Mouse (Mus musculus) limb, embryonic 12.5 days (tissue): ENCODE measurements around the gene Gid4. TPM values are rescaled to one million over a fixed set of nuclear protein-coding genes. Genes with fewer than 3 reads are reported as not detected.

Experiments used
- ATAC-seq: fragments of 200-750 bp; cut with Nextera tagmentation; 2 replicates; pipeline ENCODE4 v1.8.0; 2017; ENCODE audit warnings: low read depth, moderate TSS enrichment; ENCODE audit not compliant: insufficient number of reproducible peaks, insufficient read depth, low FRiP score, low TSS enrichment
- H3K27ac ChIP-seq: fragments of 300-500 bp; sonication (generic); 2 replicates; pipeline ENCODE4 v1.5.1; 2016; ENCODE audit warnings: mild to moderate bottlenecking, moderate library complexity
- H3K27me3 ChIP-seq: fragments of 300-500 bp; sonication (generic); 2 replicates; pipeline ENCODE4 v1.6.1; 2016; ENCODE audit warnings: mild to moderate bottlenecking, moderate library complexity
- H3K36me3 ChIP-seq: fragments of 300-500 bp; sonication (generic); 2 replicates; pipeline ENCODE4 v1.6.1; 2016; ENCODE audit warnings: mild to moderate bottlenecking, moderate library complexity
- H3K4me1 ChIP-seq: fragments of 300-500 bp; sonication (generic); replicated peaks from 2 replicates; pipeline ENCODE4 v1.6.1; 2016
- H3K4me2 ChIP-seq: fragments of 300-500 bp; sonication (generic); 2 replicates; pipeline ENCODE4 v1.6.1; 2016; ENCODE audit warnings: mild to moderate bottlenecking, moderate library complexity
- H3K4me3 ChIP-seq: fragments of 300-500 bp; sonication (generic); replicated peaks from 2 replicates; pipeline ENCODE4 v1.5.1; 2016; ENCODE audit warnings: mild to moderate bottlenecking
- H3K9ac ChIP-seq: fragments of 300-500 bp; sonication (generic); replicated peaks from 2 replicates; pipeline ENCODE4 v1.6.1; 2016; ENCODE audit warnings: mild to moderate bottlenecking, moderate library complexity
- H3K9me3 ChIP-seq: fragments of 300-500 bp; sonication (generic); 2 replicates; pipeline ENCODE4 v1.6.1; 2016; ENCODE audit warnings: mild to moderate bottlenecking, moderate library complexity
- WGBS: fragments of 180-500 bp; shearing (Covaris S2); methylation state at CpG from one replicate; pipeline ENCODE4 v1.1.7; 2016; 5-methylcytosine and 5-hydroxymethylcytosine counted together
- polyA plus RNA-seq: library from polyadenylated mRNA; unstranded; fragments of >200 nt; fragmentation: Nextera tagmentation; extraction: Ambion mirVana; gene quantifications from 2 replicates; pipeline ENCODE4 v1.2.1, GENCODE M21; 2016

Gid4 gene
- 28.0 and 29.3 TPM in 2 replicates for polyA plus RNA-seq

DNA sequence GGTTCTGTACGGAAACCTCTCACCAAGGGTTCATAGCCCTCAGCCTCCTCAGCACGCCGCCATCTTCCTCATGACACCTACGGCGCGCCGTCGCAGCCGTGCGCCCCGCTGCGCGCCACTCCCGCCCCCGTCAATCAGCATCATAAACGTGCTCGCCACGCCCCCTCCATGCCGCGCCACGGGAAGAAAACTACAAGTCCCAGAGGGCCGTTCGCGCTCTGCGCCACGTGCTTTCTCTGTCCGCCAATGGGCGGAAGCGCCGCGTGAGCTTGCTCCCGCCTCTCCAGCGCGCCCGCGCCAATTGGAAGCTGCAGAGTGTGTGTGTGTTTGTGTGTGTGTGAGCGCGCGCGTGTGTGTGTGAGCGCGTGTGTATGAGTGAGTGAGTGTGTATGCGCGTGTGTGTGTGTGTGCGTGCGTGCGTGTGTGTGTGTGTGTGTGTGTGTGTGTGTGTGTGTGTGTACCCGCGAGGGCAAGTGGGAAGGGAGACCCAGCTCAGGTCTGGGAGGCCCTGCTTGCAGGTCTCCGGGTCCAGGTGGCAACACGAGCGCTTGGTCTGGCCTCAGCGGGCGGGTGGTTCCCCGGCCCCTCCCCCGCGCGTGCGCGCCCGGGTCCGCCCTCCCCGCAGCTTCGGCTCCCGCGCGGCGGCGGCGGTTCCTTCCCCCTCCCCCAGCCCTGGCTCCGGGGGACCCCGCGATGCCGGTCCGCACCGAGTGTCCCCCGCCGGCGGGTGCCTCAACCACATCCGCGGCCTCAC lies at the start of gene Gid4:
Gene Gid4 (plus strand): TSS at position 183 of the 754 bp plus-strand sequence.
- Histone ChIP-seq H3K4me2 (peak within 1 kb of the TSS; percentile 67), H3K4me3 (peak within 1 kb of the TSS; percentile 91), H3K9ac (peak within 1 kb of the TSS; percentile 90), H3K27ac (peak within 1 kb of the TSS; percentile 93), H3K9me3 (no peaks in the 10 kb centered on the region), H3K4me1 (peaks cover 36% of the 10 kb centered on the region), H3K36me3 (no peaks in the 10 kb centered on the region), H3K27me3 (no peaks in the 10 kb centered on the region)
- WGBS, result under 1% methylated on average over 56 of the region's 81 CpGs
- ATAC-seq, result peak; percentile 96

DNA sequence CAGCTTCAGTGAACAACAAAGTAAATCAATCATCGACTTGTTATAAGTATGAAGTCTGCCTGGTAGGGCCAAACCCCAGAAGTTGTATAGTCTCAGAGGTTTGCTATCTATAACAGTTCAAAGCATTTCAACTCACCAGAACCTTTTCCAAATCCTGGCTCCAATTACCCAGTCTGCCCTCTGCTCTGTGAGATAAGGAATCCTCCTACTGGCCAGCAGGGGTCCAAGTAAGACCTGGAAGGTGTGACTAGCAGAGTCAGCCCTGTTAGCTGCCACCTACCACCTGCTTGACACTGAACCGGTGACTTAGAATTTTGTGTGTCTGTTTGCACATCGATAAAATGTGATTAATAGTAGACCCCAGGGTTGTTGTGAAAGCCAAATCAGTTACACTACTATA lies 49.7 kb upstream of the Gid4 start:
- 66% methylated on average over 3 of the region's 3 CpGs for WGBS
- 0 out of 2 replicates have a peak overlapping the region, but pooled peaks have one; percentile 89 for H3K27ac ChIP-seq
- ATAC-seq, result no peak
- H3K4me2 ChIP-seq, result no peak overlapping the region
- no peaks in the 10 kb centered on the region for H3K36me3 ChIP-seq
- peaks cover 23% of the 10 kb centered on the region for H3K4me1 ChIP-seq
- H3K9me3 ChIP-seq, result no peaks in the 10 kb centered on the region
- no peaks in the 10 kb centered on the region for H3K27me3 ChIP-seq
- H3K4me3 ChIP-seq, result no peak overlapping the region
- no peak overlapping the region for H3K9ac ChIP-seq

DNA sequence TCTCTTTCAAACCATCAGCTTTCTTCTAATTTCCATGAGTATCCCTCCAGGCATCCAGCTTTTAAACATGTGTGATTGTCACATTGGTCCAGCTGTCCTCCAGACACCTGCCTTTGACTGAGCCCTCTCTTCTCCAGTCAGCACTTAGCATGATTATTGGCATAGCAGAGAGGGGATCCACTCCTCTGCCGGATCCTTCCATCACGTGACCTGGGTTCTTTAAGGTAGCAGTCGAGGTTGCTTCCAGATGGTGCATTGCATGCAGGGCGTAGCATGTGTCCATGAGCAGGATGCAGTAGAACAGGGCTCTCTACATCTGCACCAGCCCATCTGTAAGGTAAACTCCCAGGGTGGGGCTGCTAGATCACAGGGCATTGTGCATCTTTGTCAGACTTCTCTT lies 48.0 kb upstream of the Gid4 start:
- ATAC-seq, result no peak
- 69% methylated on average over 4 of the region's 4 CpGs for WGBS

DNA sequence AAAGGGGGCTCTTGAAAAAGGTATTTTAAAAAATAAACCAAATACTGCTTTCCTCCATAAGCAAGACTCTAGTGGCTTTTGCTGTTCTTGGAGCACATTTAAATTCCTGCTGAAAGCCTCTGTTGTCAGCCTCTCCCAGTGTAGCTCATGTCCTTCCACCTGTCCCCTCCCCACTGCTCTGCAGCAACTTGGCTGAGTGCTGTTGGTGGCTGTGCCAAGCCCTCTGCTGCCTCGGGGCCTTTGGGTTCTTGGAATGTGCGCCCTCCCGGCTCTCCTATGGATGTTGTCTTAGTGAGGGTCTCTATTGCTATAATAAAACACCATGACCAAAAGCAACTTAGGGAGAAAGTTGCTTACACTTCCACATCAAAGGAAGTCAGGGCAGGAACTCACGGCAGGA lies 47.5 kb upstream of the Gid4 start:
- H3K27me3 ChIP-seq, result no peaks in the 10 kb centered on the region
- no peak overlapping the region for H3K4me2 ChIP-seq
- H3K9ac ChIP-seq, result no peak overlapping the region
- H3K4me3 ChIP-seq, result no peak overlapping the region
- H3K27ac ChIP-seq, result no peak overlapping the region
- H3K9me3 ChIP-seq, result no peaks in the 10 kb centered on the region
- 44% methylated on average over 4 of the region's 4 CpGs for WGBS
- no peak for ATAC-seq
- H3K36me3 ChIP-seq, result no peaks in the 10 kb centered on the region
- peaks cover 23% of the 10 kb centered on the region for H3K4me1 ChIP-seq

More for the DNA sequence above, 48.0 kb upstream of the Gid4 start:
- no peaks in the 10 kb centered on the region for H3K27me3 ChIP-seq
- H3K4me1 ChIP-seq, result peaks cover 23% of the 10 kb centered on the region
- no peak overlapping the region for H3K9ac ChIP-seq
- H3K4me2 ChIP-seq, result no peak overlapping the region
- no peaks in the 10 kb centered on the region for H3K36me3 ChIP-seq
- no peak overlapping the region for H3K4me3 ChIP-seq
- H3K27ac ChIP-seq, result no peak overlapping the region
- no peaks in the 10 kb centered on the region for H3K9me3 ChIP-seq

DNA sequence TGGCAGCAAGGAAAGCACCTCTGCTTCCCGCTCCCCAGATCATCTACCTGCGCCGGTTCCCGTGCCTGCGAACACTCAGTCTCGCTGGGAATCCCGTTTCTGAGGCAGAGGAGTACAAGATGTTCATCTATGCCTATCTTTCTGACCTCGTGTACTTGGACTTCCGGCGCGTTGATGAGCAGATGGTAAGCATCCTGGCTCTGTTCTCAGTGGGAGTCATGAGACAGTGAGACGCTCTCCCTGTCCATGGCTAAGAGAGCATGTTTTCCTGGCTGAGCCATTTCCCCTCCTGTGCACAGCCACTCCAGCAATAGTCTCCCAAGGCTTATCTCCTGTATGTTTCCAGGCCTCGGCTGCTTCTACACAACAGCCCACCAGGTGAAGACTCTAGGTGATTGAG lies 46.5 kb upstream of the Gid4 start:
- ATAC-seq, result no peak
- Histone ChIP-seq H3K9ac (no peak overlapping the region), H3K36me3 (no peaks in the 10 kb centered on the region), H3K27ac (no peak overlapping the region), H3K27me3 (no peaks in the 10 kb centered on the region), H3K4me1 (peaks cover 19% of the 10 kb centered on the region), H3K4me3 (no peak overlapping the region), H3K4me2 (no peak overlapping the region), H3K9me3 (no peaks in the 10 kb centered on the region)
- WGBS, result 91% methylated on average over 13 of the region's 13 CpGs

DNA sequence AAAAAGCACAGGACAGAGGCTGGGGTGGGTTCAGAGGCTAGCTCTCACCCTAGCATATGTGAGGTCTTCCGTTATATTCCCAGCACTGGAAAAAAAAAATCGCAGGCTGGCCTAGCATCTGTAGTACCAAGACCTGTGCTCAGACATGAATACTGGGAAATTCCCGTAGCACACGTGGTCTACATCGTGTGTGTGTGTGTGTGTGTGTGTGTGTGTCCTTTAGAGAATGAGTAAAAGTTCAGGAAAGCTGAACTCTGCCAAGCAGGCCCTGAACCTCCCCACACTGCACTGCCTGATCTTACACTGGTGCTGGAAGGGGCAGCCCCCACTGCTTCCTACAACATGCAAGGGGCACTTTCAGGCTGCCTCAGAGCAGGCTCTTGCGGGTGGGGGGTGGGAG lies 42.5 kb upstream of the Gid4 start:
- Histone ChIP-seq H3K27ac (no peak overlapping the region), H3K4me2 (no peak overlapping the region), H3K4me3 (no peak overlapping the region), H3K4me1 (no peaks in the 10 kb centered on the region; the same call in 1 of the 2 replicates), H3K9me3 (no peaks in the 10 kb centered on the region), H3K36me3 (no peaks in the 10 kb centered on the region), H3K9ac (no peak overlapping the region), H3K27me3 (no peaks in the 10 kb centered on the region)
- ATAC-seq, result no peak
- WGBS, result 78% methylated on average over 6 of the region's 6 CpGs

DNA sequence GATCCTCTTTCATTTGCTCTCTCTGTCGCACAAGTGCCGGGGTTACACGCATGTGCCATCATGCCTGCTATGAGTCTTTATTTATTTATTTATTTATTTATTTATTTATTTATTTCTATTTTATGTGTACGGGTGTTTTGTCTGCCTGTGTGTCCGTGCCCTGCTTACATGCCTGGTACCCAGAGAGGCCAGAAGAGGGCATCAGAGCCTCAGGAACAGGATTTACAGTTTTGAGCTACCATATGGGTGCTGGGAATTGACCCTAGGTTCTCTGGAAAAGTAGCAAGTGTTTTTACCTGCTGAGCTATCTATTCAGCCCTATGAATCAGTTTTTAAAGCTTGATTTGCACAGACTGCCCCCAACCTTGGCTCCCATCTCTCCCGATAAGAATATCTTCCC lies 33.4 kb upstream of the Gid4 start:
- H3K9me3 ChIP-seq, result no peaks in the 10 kb centered on the region
- H3K4me1 ChIP-seq, result peaks cover 15% of the 10 kb centered on the region
- H3K9ac ChIP-seq, result no peak overlapping the region
- peaks cover 3% of the 10 kb centered on the region for H3K27me3 ChIP-seq
- H3K4me2 ChIP-seq, result no peak overlapping the region
- H3K27ac ChIP-seq, result no peak overlapping the region
- 87% methylated on average over 6 of the region's 6 CpGs for WGBS
- no peaks in the 10 kb centered on the region for H3K36me3 ChIP-seq
- ATAC-seq, result no peak
- H3K4me3 ChIP-seq, result no peak overlapping the region

DNA sequence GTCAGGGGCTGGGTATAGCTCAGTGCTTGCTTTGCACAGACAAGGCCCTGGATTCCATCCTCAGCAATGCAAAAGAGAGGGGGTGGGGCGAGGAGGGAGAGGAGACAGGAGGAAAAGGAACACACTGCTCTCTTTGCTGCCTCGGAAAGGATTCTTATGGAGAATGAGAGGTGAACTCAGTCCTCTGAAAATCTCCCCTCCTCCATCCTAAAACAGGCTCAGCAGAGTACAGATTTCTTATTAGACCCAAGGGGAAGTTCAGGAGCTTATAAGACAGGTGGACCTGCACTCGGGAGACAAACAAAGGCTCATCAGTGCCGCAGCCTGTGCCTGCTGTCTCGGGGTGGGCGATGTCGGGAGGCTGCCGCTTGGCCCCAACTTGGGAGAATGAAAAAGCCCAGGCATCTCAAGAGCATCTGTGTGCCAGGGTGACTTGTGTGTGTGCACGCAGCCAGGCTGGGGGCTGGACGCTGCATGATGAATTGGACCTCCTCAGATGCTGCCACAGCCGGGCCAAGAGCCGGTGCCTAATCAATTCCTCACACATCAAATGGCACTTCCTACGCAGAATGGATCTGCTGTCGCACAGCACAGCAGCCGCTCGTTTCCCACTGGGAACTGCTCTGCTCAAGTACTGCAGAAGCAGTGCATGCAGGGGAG lies 32.1 kb upstream of the Gid4 start:
- 9% methylated on average over 16 of the region's 16 CpGs for WGBS

DNA sequence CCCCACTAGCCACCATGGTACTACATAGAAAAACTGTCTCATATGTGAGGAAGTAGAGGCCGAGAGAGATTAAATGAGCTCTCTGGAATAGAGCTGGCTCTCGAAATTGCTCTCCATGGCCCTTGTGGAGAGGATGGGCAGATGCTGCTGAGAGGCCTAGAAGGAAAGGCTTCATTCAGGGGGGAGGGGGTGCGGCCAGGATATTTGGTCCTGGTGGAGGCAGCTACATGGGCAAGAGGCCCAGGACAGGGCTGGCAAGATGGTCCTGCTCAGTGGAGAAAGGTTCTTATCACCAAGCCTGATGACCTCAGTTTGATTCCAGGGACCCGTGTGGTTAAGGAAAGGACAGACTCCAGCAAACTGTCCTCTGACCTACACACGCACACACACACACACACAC lies 31.0 kb upstream of the Gid4 start:
- no peaks in the 10 kb centered on the region for H3K36me3 ChIP-seq
- WGBS, result 85% methylated on average over 5 of the region's 5 CpGs
- ATAC-seq, result no peak
- peaks cover 15% of the 10 kb centered on the region for H3K4me1 ChIP-seq
- H3K27me3 ChIP-seq, result peaks cover 3% of the 10 kb centered on the region
- H3K27ac ChIP-seq, result no peak overlapping the region
- no peak overlapping the region for H3K4me2 ChIP-seq
- no peak overlapping the region for H3K4me3 ChIP-seq
- no peaks in the 10 kb centered on the region for H3K9me3 ChIP-seq
- H3K9ac ChIP-seq, result no peak overlapping the region

More for the DNA sequence above, 32.1 kb upstream of the Gid4 start:
- no peak for ATAC-seq
- no peaks in the 10 kb centered on the region for H3K9me3 ChIP-seq
- H3K9ac ChIP-seq, result peak overlapping the region; percentile 37
- peak overlapping the region; percentile 2 for H3K4me3 ChIP-seq
- peaks cover 15% of the 10 kb centered on the region for H3K4me1 ChIP-seq
- no peaks in the 10 kb centered on the region for H3K36me3 ChIP-seq
- peaks cover 3% of the 10 kb centered on the region for H3K27me3 ChIP-seq
- H3K4me2 ChIP-seq, result peak overlapping the region; percentile 45
- peak overlapping the region; percentile 17; the same call in 1 of the 2 replicates for H3K27ac ChIP-seq

DNA sequence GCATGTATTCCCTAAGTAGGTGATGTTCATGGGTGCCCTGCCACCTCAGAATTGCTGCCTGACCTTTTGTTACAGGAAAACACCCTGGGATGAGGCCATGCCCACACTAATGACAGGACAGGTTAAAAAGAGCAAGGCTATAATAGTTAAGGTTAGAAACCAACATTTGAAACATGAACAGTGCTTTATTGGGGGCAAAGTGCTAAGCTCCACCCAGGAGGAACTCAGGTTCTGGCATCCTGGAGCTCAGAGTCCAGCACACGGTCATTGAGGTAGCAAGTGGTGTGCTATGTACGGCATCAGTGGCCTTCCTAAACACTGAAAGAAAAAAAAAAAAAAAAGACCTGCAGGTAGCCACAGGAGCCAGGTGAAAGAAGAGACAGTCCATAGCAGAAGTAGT lies 29.0 kb upstream of the Gid4 start:
- Histone ChIP-seq H3K27me3 (peaks cover 3% of the 10 kb centered on the region), H3K36me3 (no peaks in the 10 kb centered on the region), H3K4me1 (peaks cover 17% of the 10 kb centered on the region), H3K9me3 (no peaks in the 10 kb centered on the region), H3K9ac (no peak overlapping the region), H3K4me3 (no peak overlapping the region), H3K4me2 (no peak overlapping the region), H3K27ac (no peak overlapping the region)
- WGBS, result 86% methylated on average over 2 of the region's 2 CpGs
- ATAC-seq, result no peak

DNA sequence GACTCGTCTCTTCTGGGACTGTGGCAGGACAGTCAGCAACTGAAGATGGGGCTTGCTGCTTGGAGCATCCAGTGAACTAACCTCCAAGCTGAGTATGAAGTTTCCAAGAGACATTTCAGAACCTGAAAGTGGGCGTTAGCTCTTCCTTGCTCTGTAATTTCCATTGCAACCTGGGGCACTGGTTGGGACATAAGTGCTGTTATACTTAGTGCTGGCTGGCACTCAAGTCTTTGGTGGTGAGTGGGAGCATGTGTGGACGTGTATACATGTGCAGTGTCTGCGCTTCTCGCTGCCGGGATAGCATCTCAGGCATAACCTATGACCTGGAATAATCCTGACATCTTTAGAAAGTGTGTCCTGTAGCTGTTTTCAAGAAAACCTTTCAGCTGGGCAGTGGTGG lies 25.6 kb upstream of the Gid4 start:
- no peak for ATAC-seq
- no peaks in the 10 kb centered on the region for H3K27me3 ChIP-seq
- no peaks in the 10 kb centered on the region for H3K9me3 ChIP-seq
- WGBS, result 84% methylated on average over 6 of the region's 6 CpGs
- no peak overlapping the region for H3K9ac ChIP-seq
- H3K4me2 ChIP-seq, result no peak overlapping the region
- H3K4me3 ChIP-seq, result no peak overlapping the region
- no peak overlapping the region for H3K27ac ChIP-seq
- no peaks in the 10 kb centered on the region for H3K36me3 ChIP-seq
- 0 out of 2 replicates have a peak, but pooled peaks cover 6% of the 10 kb centered on the region for H3K4me1 ChIP-seq
